Mouse (Mus musculus) ZHBTc4 (cell line): ENCODE measurements at regions not wholly inside any gene's neighbourhood (a gene's known extent, or its start where the extent isn't known, plus 50 kb on each side); places are given as distances from the start of the nearest gene placed in this dataset.

Experiments used
- DNase-seq: peaks from one replicate; pipeline ENCODE4 v3.0.0-alpha.2; 2011; ENCODE audit warnings: low read depth, low spot score

GRCm38 (mm10) chr16:63313544-63313943 lies 459.4 kb downstream of the Pros1 start:
- no peak for DNase-seq

GRCm38 (mm10) chr16:63319602-63320001 lies 465.5 kb downstream of the Pros1 start:
- DNase-seq, result no peak

DNA sequence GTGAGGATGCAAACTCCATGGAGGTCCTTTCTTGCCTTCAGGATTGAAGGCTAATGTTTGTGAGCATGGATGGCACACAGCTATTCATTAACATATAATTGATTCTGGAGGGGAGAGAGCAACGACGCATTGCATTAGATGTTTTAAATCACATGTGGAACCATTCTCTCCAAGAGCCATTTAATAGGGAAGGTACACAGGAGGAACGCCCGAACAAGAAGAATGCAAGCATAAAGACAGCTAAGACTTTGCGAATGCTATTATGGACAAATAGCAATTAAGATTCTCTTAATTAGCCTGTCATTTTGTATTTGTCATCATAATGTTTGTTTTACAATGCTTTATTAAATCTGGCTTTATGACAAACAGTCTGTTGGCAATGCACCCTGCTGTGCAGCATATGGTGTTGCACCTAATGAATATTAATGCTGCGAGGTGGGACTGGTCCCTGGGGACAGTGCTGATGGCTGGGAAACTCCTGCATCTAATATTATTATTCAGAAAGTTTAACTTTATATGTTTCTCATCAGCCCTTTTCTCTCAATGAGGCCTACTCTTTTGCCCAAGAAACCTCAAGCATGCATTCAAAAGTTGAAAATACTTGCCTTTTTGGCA lies 497.5 kb downstream of the Pros1 start:
- DNase-seq, result no peak

- no peak for DNase-seq
These were observed 494.1 kb downstream of the Epha3 start for GRCm38 (mm10) chr16:63369868-63370267.

DNA sequence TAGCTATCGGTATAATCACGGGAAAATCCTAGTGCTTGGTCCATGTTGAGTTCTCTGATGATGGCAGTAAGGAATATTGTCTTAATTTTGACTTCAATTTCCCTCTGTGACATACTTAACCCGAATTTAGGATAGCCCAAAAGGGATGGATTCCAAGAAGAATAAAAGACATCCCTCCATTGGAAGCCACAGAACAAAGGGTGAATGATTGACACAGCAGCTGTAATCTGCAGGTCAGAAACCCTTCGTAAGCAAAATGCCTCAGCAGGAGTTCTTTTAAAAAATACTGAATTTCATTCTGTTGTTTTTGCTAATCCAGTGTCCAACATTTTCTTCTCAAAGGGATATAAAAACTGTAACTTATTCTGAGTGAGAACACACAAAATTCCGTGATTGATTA lies 492.7 kb downstream of the Epha3 start:
- DNase-seq, result no peak

GRCm38 (mm10) chr16:63404976-63405375 lies 459.0 kb downstream of the Epha3 start:
- DNase-seq, result no peak

GRCm38 (mm10) chr16:63412656-63413055 lies 451.3 kb downstream of the Epha3 start:
- no peak for DNase-seq

- no peak for DNase-seq
These were observed 411.7 kb downstream of the Epha3 start for GRCm38 (mm10) chr16:63452301-63452700.

- DNase-seq, result no peak
These were observed 397.4 kb downstream of the Epha3 start for GRCm38 (mm10) chr16:63466615-63467014.

DNA sequence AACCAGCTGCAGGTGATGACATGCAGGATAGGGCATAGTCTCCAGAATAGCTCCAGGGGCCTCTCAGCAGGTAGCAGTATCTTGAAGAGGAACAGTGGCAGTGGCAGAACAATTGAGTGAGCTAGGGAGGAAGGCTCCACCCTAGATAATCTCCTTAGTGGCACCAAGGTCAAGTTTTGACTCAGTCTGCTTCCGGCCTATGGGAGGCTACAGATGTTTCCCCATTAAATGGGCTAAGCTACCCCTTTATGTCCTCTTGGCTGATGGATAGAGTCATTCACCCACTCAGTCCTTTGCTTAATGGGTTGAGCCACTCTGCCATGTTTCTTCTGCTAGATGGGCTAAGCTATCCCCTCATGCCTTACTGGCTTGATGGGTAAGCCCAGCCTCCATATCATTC lies 395.1 kb downstream of the Epha3 start:
- peak; percentile 56 for DNase-seq
